In genomic region chr5:93266883-93267704, GRCm38 (mm10) we compare ENCODE assay signal across 8 mouse cellular contexts. TPM values are rescaled to one million over a fixed set of nuclear protein-coding genes. Genes with fewer than 3 reads are reported as not detected.
DNase-seq lines count a peak whose midpoint lies in the region; ATAC-seq lines count a peak whose summit lies in the region.

Gene Ccng2, plus strand, starts transcription at chr5:93267257.

- peak within 1 kb of the TSS; percentile 96 for H3K4me3 ChIP-seq in heart, embryonic 10.5 days
- peak within 1 kb of the TSS; percentile 98 for H3K4me3 ChIP-seq in kidney, embryonic 15.5 days (replicated peaks)

- H3K4me1 ChIP-seq in heart, embryonic 10.5 days, result peaks cover 24% of the 10 kb centered on the region; the same call in 1 of the 2 replicates
- peaks cover 30% of the 10 kb centered on the region for H3K4me1 ChIP-seq in kidney, embryonic 15.5 days

- peak within 1 kb of the TSS; percentile 98 for H3K9ac ChIP-seq in kidney, embryonic 15.5 days

- no peaks in the 10 kb centered on the region for H3K27me3 ChIP-seq in heart, embryonic 10.5 days (ENCODE audit: insufficient read depth, poor library complexity, severe bottlenecking)
- H3K27me3 ChIP-seq in kidney, embryonic 15.5 days, result no peaks in the 10 kb centered on the region

- no peaks in the 10 kb centered on the region for H3K9me3 ChIP-seq in heart, embryonic 10.5 days
- no peaks in the 10 kb centered on the region for H3K9me3 ChIP-seq in kidney, embryonic 15.5 days (replicated peaks)

- H3K4me2 ChIP-seq in kidney, embryonic 15.5 days, result peak within 1 kb of the TSS; percentile 61

- H3K36me3 ChIP-seq in heart, embryonic 10.5 days, result peaks cover 15% of the 10 kb centered on the region
- H3K36me3 ChIP-seq in kidney, embryonic 15.5 days, result peaks cover 24% of the 10 kb centered on the region

- peak; percentile 94 for ATAC-seq in erythroblast, adult 5-6 weeks (replicated peaks; ENCODE audit: low FRiP score, poor library complexity, severe bottlenecking)
- peak; percentile 96 for ATAC-seq in kidney, embryonic 15.5 days (replicated peaks; ENCODE audit: low FRiP score)
- peak; percentile 80 for ATAC-seq in monocyte, adult 5-6 weeks (replicated peaks; ENCODE audit: insufficient number of reproducible peaks, low FRiP score, low TSS enrichment, poor library complexity, severe bottlenecking)

- under 1% methylated on average over 54 of the region's 54 CpGs for WGBS in heart, embryonic 10.5 days
- WGBS in kidney, embryonic 15.5 days, result under 1% methylated on average over 53 of the region's 54 CpGs

- peak within 1 kb of the TSS; percentile 99 for H3K27ac ChIP-seq in heart, embryonic 10.5 days
- H3K27ac ChIP-seq in kidney, embryonic 15.5 days, result peak within 1 kb of the TSS; percentile 98

- peak; percentile 95 to 96 for DNase-seq in B cell, adult 2 months
- DNase-seq in brain, adult 2 months (ENCODE audit: low read depth, low spot score), result peak; percentile 100
- DNase-seq in heart, embryonic 10.5 days (ENCODE audit: low spot score), result peak; percentile 99
- peak; percentile 91 for DNase-seq in liver
- DNase-seq in spleen, postnatal 4 days (ENCODE audit: low spot score in 2 of 2), result peak; percentile 88 to 93

RNA-seq across cellular contexts. Expression of gene Ccng2, which starts in this region (rescaled TPM):
- total RNA-seq in erythroblast, adult 5-6 weeks (2015; ENCODE audit: low replicate concordance), result 38.0 and 49.1 TPM in 2 replicates
- 47.9 and 48.8 TPM in 2 replicates for total RNA-seq in erythroblast, adult 5-6 weeks (2017; ENCODE audit: low replicate concordance)
- polyA plus RNA-seq in heart, embryonic 10.5 days (2016; fragmentation: Nextera tagmentation; extraction: Ambion mirVana), result 30.2 and 38.3 TPM in 2 replicates
- polyA plus RNA-seq in kidney, embryonic 15.5 days (2015; fragmentation: Nextera tagmentation; extraction: Ambion mirVana), result 63.8 and 65.7 TPM in 2 replicates
- 84.8 to 96.1 TPM (median 96.0 TPM) in 3 replicates for total RNA-seq in monocyte, adult 5-6 weeks (2017)

Comparison
In these comparisons a context has a peak if more than half of its experiments do, and no peak if none do; other contexts are left out.
1. Peak in every context shown above with its lines: DNase-seq, ATAC-seq, H3K4me3 ChIP-seq and H3K27ac ChIP-seq.